Mouse (Mus musculus) forebrain, embryonic 13.5 days (tissue): ENCODE measurements at regions not wholly inside any gene's neighbourhood (a gene's known extent, or its start where the extent isn't known, plus 50 kb on each side); places are given as distances from the start of the nearest gene placed in this dataset.
A peak's percentile ranks its signal among the peaks of the same experiment; 100 is the strongest.

Experiments
- ATAC-seq: fragments of 200-750 bp; cut with Nextera tagmentation; 2 replicates; pipeline ENCODE4 v1.8.0; 2017
- H3K27ac ChIP-seq: fragments of 300-500 bp; sonication (generic); 2 replicates; pipeline ENCODE4 v1.5.1; 2015; ENCODE audit warnings: inconsistent platforms, mild to moderate bottlenecking, moderate library complexity
- H3K27me3 ChIP-seq: fragments of 300-500 bp; sonication (generic); 2 replicates; pipeline ENCODE4 v1.6.1; 2015; ENCODE audit warnings: mild to moderate bottlenecking, inconsistent platforms
- H3K36me3 ChIP-seq: fragments of 300-500 bp; sonication (generic); 2 replicates; pipeline ENCODE4 v1.6.1; 2015; ENCODE audit warnings: mild to moderate bottlenecking, inconsistent platforms; ENCODE audit not compliant: poor library complexity, severe bottlenecking
- H3K4me1 ChIP-seq: fragments of 300-500 bp; sonication (generic); 2 replicates; pipeline ENCODE4 v1.6.1; 2015; ENCODE audit warnings: inconsistent platforms
- H3K4me2 ChIP-seq: fragments of 300-500 bp; sonication (generic); 2 replicates; pipeline ENCODE4 v1.6.1; 2015; ENCODE audit warnings: inconsistent platforms, mild to moderate bottlenecking, moderate library complexity
- H3K4me3 ChIP-seq: fragments of 300-500 bp; sonication (generic); 2 replicates; pipeline ENCODE4 v1.5.1; 2015; ENCODE audit warnings: mild to moderate bottlenecking, inconsistent platforms
- H3K9ac ChIP-seq: fragments of 300-500 bp; sonication (generic); 2 replicates; pipeline ENCODE4 v1.6.1; 2015; ENCODE audit warnings: mild to moderate bottlenecking, inconsistent platforms
- H3K9me3 ChIP-seq: fragments of 300-500 bp; sonication (generic); replicated peaks from 2 replicates; pipeline ENCODE4 v1.6.1; 2016; ENCODE audit warnings: inconsistent platforms
- WGBS: fragments of 180-500 bp; shearing (Covaris S2); methylation state at CpG from one replicate; pipeline ENCODE4 v1.1.7; 2015; 5-methylcytosine and 5-hydroxymethylcytosine counted together

GRCm38 (mm10) chr13:41694749-41695419 is 89.2 kb downstream of the Tmem170b start:
- no peak overlapping the region for H3K4me2 ChIP-seq

GRCm38 (mm10) chr13:41696767-41697445 is 91.2 kb downstream of the Tmem170b start:
- H3K9ac ChIP-seq: no peak overlapping the region
- H3K27me3 ChIP-seq: no peaks in the 10 kb centered on the region
- 86% methylated on average over 7 of the region's 7 CpGs for WGBS
- no peak overlapping the region for H3K4me3 ChIP-seq
- peaks cover 2% of the 10 kb centered on the region; the same call in 1 of the 2 replicates for H3K4me1 ChIP-seq
- no peak for ATAC-seq
- H3K9me3 ChIP-seq: no peaks in the 10 kb centered on the region
- no peaks in the 10 kb centered on the region for H3K36me3 ChIP-seq
- no peak overlapping the region for H3K27ac ChIP-seq
- H3K4me2 ChIP-seq: no peak overlapping the region

More at GRCm38 (mm10) chr13:41694749-41695419, 89.2 kb downstream of the Tmem170b start:
- no peak overlapping the region for H3K4me3 ChIP-seq
- ATAC-seq: no peak
- no peaks in the 10 kb centered on the region for H3K36me3 ChIP-seq
- H3K27me3 ChIP-seq: no peaks in the 10 kb centered on the region
- 90% methylated on average over 9 of the region's 9 CpGs for WGBS
- no peak overlapping the region for H3K27ac ChIP-seq
- H3K9me3 ChIP-seq: no peaks in the 10 kb centered on the region
- no peaks in the 10 kb centered on the region for H3K4me1 ChIP-seq
- no peak overlapping the region for H3K9ac ChIP-seq

- Histone ChIP-seq H3K27ac (peak overlapping the region; percentile 4; the same call in 1 of the 2 replicates), H3K9me3 (no peaks in the 10 kb centered on the region), H3K4me2 (no peak overlapping the region), H3K36me3 (no peaks in the 10 kb centered on the region), H3K9ac (no peak overlapping the region), H3K4me1 (peaks cover 13% of the 10 kb centered on the region; the same call in 1 of the 2 replicates), H3K27me3 (no peaks in the 10 kb centered on the region), H3K4me3 (no peak overlapping the region)
- ATAC-seq: peak; percentile 50
- WGBS: 24% methylated on average over 3 of the region's 3 CpGs
Measured at GRCm38 (mm10) chr13:41701345-41701744, 95.6 kb downstream of the Tmem170b start.

DNA sequence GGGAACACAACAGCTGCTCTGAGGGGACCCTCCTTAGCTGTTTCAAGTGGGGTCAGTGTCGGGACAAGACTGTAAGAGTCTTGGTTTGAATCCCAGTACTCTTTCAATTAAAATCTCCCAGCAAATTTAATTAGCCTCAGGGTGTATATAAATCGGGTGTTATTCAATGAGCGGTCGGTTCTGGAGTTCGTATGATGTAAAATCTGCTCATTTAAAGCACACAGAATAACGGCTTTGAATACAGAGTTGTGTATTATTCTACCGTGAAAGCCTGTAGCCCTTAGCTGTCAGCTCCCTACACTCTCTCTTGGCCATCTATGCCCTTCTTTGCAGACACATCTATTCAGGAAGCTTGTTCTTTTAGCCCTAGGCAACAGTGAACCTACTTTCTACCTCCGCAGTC is 96.1 kb downstream of the Tmem170b start:
- H3K4me3 ChIP-seq: no peak overlapping the region
- H3K4me2 ChIP-seq: no peak overlapping the region
- peak; percentile 89 for ATAC-seq
- peaks cover 13% of the 10 kb centered on the region; the same call in 1 of the 2 replicates for H3K4me1 ChIP-seq
- no peaks in the 10 kb centered on the region for H3K36me3 ChIP-seq
- 20% methylated on average over 8 of the region's 8 CpGs for WGBS
- no peak overlapping the region for H3K9ac ChIP-seq
- no peaks in the 10 kb centered on the region for H3K27me3 ChIP-seq
- 0 out of 2 replicates have a peak overlapping the region, but pooled peaks have one; percentile 51 for H3K27ac ChIP-seq
- H3K9me3 ChIP-seq: no peaks in the 10 kb centered on the region

GRCm38 (mm10) chr13:41703196-41703595 is 97.5 kb downstream of the Tmem170b start:
- H3K4me3 ChIP-seq: no peak overlapping the region
- no peak overlapping the region for H3K4me2 ChIP-seq
- H3K27ac ChIP-seq: no peak overlapping the region
- WGBS: 85% methylated on average over 2 of the region's 2 CpGs
- no peak overlapping the region for H3K9ac ChIP-seq
- H3K4me1 ChIP-seq: peaks cover 13% of the 10 kb centered on the region; the same call in 1 of the 2 replicates
- ATAC-seq: no peak
- H3K9me3 ChIP-seq: no peaks in the 10 kb centered on the region
- H3K36me3 ChIP-seq: no peaks in the 10 kb centered on the region
- H3K27me3 ChIP-seq: no peaks in the 10 kb centered on the region

DNA sequence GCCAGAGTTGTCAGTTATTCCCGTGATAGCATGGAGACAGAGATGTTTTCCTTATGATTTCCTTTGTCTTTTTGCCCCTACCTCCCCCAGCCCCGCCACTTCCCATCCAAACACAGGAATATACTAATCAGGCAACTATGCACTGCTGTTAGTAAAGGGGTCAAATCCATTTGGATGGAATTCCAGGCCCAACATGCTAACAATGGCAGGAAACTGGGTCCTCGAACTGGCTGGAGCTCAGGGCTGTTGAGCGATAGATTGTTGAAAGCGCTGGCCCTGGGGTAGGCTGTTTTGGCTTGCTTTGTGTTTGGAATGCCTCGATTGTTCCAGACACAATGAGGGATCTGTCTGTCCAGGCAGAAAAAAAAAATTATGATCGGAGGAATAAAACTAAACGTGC is 97.9 kb downstream of the Tmem170b start:
- no peak for ATAC-seq
- Histone ChIP-seq H3K36me3 (no peaks in the 10 kb centered on the region), H3K27ac (no peak overlapping the region), H3K4me2 (no peak overlapping the region), H3K9ac (no peak overlapping the region), H3K4me3 (no peak overlapping the region), H3K4me1 (peaks cover 13% of the 10 kb centered on the region; the same call in 1 of the 2 replicates), H3K9me3 (no peaks in the 10 kb centered on the region), H3K27me3 (no peaks in the 10 kb centered on the region)
- 67% methylated on average over 8 of the region's 8 CpGs for WGBS

DNA sequence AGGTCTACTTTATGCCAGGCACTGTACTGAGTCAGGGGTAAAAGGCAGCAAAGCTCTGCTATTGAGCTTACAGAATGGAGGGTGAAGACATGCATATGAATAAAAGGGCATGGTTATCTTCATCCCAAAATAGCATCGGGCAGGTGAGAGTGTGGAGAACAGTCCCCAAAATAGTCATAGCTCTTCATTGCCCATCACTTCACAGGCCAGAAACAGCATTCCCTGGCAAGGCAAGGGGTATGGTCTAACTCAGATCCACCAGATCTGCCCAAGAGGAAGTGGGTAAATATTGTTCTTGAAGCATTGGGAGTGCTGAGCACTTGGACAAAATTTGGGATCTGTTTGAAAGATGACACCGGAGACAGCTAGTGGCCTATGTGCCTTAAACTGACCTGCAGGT is 99.1 kb downstream of the Tmem170b start:
- no peak overlapping the region for H3K4me3 ChIP-seq
- ATAC-seq: no peak
- H3K9me3 ChIP-seq: no peaks in the 10 kb centered on the region
- no peak overlapping the region for H3K27ac ChIP-seq
- no peak overlapping the region for H3K9ac ChIP-seq
- no peak overlapping the region for H3K4me2 ChIP-seq
- no peaks in the 10 kb centered on the region for H3K27me3 ChIP-seq
- 96% methylated on average over 2 of the region's 2 CpGs for WGBS
- peaks cover 16% of the 10 kb centered on the region; the same call in 1 of the 2 replicates for H3K4me1 ChIP-seq
- no peaks in the 10 kb centered on the region for H3K36me3 ChIP-seq

DNA sequence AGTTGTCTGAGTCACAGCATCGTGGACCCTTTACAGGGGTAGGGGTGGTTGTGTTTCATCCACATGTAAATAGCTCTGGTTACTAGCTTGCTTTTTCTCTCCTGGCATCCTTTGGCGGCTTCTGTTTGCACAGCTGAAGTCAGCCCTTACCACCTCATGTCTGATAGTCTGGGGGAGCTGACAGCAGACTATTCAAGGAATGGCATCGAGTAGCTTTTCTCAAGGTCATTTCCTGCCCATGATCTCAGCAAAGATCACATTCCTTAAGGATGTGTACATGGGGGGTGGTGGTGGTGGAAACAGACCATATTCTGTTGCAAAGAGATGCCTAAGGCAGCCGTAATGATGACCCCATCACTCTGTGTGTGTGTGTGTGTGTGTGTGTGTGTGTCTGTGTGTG is 99.9 kb downstream of the Tmem170b start:
- Histone ChIP-seq H3K27me3 (no peaks in the 10 kb centered on the region), H3K36me3 (no peaks in the 10 kb centered on the region), H3K4me1 (peaks cover 18% of the 10 kb centered on the region; the same call in 1 of the 2 replicates), H3K4me3 (no peak overlapping the region), H3K9ac (no peak overlapping the region), H3K9me3 (no peaks in the 10 kb centered on the region), H3K27ac (no peak overlapping the region), H3K4me2 (no peak overlapping the region)
- no peak for ATAC-seq
- WGBS: 85% methylated on average over 4 of the region's 4 CpGs

GRCm38 (mm10) chr13:41707811-41708210 is 102.1 kb downstream of the Tmem170b start:
- no peak for ATAC-seq
- WGBS: 89% methylated on average over 7 of the region's 7 CpGs
- Histone ChIP-seq H3K36me3 (no peaks in the 10 kb centered on the region), H3K4me1 (peaks cover 9% of the 10 kb centered on the region; the same call in 1 of the 2 replicates), H3K27ac (no peak overlapping the region), H3K9me3 (no peaks in the 10 kb centered on the region), H3K9ac (no peak overlapping the region), H3K4me3 (no peak overlapping the region), H3K27me3 (no peaks in the 10 kb centered on the region), H3K4me2 (no peak overlapping the region)

DNA sequence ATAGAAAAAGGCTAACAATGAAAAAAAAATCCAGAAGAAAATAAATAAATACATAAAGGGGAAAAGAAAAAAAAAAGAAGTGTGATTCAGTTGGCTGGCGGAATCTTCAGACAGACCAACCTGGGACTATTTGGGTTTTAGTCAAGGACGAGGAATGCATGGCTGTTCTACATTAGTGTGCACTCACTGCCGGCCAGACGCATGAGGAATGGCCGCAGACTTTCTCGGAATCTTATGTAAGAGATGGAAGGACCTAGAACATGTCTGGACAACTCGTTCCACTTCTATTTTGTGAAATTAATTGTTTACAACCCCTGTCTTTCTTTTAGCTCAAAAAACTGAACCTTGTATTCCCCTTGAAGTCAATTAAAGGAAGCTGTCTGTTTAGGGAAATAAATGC is 103.4 kb downstream of the Tmem170b start:
- no peak; the same call in 1 of the 2 replicates for ATAC-seq

DNA sequence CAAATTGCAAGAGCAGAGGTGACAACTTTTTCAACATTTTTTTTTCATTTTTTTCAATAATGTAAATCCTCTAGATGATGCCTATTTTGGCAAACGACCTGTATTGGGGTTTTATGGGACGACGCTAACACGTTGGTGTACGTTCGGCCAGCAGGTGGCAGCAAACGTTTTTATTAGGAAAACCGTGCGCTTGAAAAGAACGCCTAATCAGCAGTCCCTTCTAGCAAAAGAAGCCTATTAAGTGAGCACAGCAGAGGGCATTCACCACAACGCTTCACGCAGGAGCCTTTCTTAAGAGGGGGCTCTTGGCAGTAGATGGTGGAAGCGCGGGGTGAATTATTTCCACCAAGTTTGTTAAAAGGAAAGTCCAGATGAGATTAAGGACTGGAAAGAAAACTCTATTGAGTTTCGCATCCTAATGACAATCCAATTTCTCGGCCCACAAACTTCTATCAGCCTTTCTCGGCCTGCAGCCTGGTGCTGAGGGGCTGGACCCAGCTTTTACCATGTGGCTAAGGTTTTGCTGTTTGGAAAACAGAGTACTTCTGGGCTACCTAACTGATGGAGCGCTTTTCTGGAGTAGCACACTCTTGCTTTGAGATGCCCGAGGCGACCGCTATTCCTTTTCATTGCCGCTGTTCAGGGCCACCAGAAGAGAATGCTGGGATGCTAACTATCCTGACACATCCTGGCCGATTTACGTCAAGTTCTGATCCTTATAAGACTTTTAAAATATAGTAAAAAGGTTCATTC is 103.9 kb downstream of the Tmem170b start:
- Histone ChIP-seq H3K9me3 (no peaks in the 10 kb centered on the region), H3K27ac (no peak overlapping the region), H3K4me3 (no peak overlapping the region), H3K4me1 (peaks cover 5% of the 10 kb centered on the region; the same call in 1 of the 2 replicates), H3K9ac (no peak overlapping the region), H3K27me3 (no peaks in the 10 kb centered on the region), H3K36me3 (no peaks in the 10 kb centered on the region), H3K4me2 (peak overlapping the region; percentile 35)
- 19% methylated on average over 24 of the region's 24 CpGs for WGBS
- ATAC-seq: peak; percentile 95

More for the DNA sequence above, 103.4 kb downstream of the Tmem170b start:
- no peaks in the 10 kb centered on the region for H3K9me3 ChIP-seq
- WGBS: 77% methylated on average over 7 of the region's 7 CpGs
- H3K27ac ChIP-seq: no peak overlapping the region
- no peak overlapping the region for H3K4me3 ChIP-seq
- H3K36me3 ChIP-seq: no peaks in the 10 kb centered on the region
- no peak overlapping the region for H3K9ac ChIP-seq
- H3K4me1 ChIP-seq: peaks cover 5% of the 10 kb centered on the region; the same call in 1 of the 2 replicates
- no peaks in the 10 kb centered on the region for H3K27me3 ChIP-seq
- H3K4me2 ChIP-seq: no peak overlapping the region

DNA sequence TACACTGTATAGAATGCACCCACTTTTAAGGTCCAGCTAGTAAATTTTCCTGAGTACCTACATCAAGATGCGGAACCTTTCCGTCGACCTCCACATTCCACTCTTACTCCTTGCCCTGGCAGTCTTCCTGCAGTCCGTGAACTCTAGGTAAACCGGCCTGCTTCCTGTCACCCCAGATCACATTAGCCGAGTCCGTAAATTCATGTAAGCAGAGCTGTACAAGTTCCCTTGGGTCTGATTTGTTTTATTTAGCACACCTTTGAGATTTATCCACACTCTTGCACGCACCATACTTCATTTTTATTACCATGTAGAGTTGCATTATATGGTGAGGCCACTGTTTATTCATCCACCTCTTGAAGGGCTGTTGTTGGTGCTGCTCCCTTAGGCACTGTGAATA is 106.9 kb downstream of the Tmem170b start:
- ATAC-seq: no peak
- Histone ChIP-seq H3K4me2 (no peak overlapping the region), H3K9me3 (no peaks in the 10 kb centered on the region), H3K9ac (no peak overlapping the region), H3K27me3 (no peaks in the 10 kb centered on the region), H3K4me1 (peaks cover 5% of the 10 kb centered on the region; the same call in 1 of the 2 replicates), H3K4me3 (no peak overlapping the region), H3K27ac (no peak overlapping the region), H3K36me3 (no peaks in the 10 kb centered on the region)
- WGBS: 90% methylated on average over 8 of the region's 8 CpGs
